Mouse (Mus musculus) adrenal gland, adult 2 months (tissue): ENCODE results near the gene Tma7. TPM values are rescaled to one million over a fixed set of nuclear protein-coding genes. Genes with fewer than 3 reads are reported as not detected.

Source experiments
- DNase-seq: peaks from one replicate; pipeline ENCODE4 v3.0.0; 2021
- long read RNA-seq: library from polyadenylated mRNA; stranded (forward); transcript quantifications from one replicate; pipeline ENCODE4 v2.0.0, GENCODE M21; 2021
- polyA plus RNA-seq: library from polyadenylated mRNA; depleted of rRNA; stranded (reverse); fragments of >200 nt; gene quantifications from 2 replicates; pipeline ENCODE4 v1.2.3, GENCODE M21; 2012; rRNA removed
- total RNA-seq, 2 experiments: library from RNA; stranded (reverse); gene quantifications; 2 replicates each; pipeline ENCODE4 v1.2.3; 2021

The Tma7 gene
- 100 to 1,000 TPM; 393 to 485 TPM for total RNA-seq
- 6.9 and 9.6 TPM in 2 replicates for polyA plus RNA-seq
- long read RNA-seq, transcript Tma7-201 (4 exons, 944 nt), result major isoform, 101 of 105 reads
- long read RNA-seq, partial matches to known transcripts, result 2 of 105 reads
- long read RNA-seq, other reads (novel, unspliced or antisense), result 2 of 105 reads

DNA sequence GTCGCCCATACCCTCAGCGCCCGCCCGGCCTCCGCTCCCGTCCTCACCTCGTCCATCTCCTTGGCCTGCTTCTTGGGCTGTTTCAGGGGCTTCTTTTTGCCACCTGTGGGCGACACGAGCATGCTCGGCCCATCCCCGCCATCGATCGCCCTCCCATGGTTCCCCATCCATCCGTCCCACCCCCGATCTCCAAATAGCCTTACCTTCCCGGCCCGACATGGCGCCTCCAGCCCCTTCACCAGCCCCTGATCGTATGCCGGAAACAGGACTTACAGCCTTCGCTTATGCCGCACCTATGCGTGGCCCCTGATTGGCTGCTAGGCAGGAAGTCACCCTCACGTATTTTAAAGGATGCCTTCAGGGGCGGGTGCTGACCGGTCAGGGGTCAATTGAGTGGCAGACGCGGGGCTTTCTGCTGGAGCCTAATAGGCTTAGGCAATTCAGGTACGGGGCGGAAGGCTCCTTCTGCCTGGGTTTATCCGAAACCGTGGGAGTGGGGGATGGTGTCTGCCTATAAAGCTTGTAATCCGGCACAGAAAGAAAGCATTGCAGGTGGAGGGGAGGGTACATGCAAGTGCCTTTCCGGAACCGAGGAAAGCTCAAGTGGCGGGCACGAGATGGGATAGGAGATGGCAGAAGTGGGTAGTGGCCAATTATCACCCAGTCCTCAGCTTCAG is at the start of gene Tma7, which contains the start of gene Ccdc51:
TSS of gene Tma7 (minus strand) at position 464 of the 677 bp plus-strand sequence.
TSS of gene Ccdc51 (plus strand) at position 370 of the 677 bp plus-strand sequence.
- peak; percentile 93 for DNase-seq

DNA sequence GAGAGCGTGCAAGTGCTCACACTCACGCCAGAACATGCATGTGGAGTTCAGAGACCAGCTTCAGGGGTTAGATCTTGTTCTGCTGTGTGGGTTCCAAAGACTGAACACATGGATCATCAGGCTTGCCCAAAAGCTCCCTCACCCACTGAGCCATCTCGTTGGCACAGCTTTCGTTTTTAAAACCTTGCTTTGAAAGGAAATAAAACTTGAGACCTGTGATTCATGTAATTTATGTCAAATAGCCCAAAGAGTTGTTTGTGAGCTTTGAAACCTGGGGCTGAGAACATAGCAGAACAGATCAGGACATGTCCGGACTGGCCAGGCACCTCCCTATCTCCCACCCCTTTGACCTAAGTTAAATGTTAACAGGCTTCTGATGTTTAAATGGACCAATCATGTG is 47.7 kb upstream of the Tma7 start:
- DNase-seq, result no peak

DNA sequence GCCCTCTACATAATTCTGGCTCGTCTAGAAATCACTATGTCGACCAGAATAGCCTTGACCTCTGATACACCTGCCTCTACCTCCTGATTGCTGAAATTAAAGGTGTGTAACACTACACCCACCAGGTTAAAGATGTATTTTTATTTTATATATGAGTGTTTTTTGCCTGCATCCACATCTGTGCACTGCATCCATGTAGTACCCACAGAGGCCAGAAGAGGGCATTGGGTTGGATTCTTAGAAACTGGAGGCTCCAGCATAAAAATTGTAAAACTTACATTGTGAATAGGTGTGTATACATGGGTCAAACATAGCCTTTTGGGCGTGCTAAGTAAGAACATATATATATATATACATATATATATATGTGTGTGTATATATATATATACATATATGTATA is 45.8 kb upstream of the Tma7 start:
- DNase-seq, result no peak

DNA sequence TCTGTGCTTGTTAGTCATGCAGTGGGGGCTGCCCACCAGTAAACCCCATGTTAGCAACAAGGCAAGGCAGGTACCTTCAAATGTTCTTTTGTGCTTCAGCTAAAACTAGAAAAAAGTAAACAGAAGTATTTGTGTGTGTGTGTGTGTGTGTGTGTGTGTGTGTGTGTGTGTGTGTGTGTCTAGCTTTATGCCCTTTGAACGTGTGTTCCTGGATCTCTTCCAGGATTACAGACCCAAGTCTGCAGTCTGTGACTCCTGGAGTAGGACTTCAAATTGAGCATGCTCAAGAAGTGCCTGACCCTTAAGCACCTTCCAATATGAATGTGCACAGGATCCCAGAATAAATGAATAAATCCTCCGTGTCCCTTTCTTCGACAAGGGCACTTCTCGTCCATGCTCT is 44.7 kb upstream of the Tma7 start:
- no peak for DNase-seq

DNA sequence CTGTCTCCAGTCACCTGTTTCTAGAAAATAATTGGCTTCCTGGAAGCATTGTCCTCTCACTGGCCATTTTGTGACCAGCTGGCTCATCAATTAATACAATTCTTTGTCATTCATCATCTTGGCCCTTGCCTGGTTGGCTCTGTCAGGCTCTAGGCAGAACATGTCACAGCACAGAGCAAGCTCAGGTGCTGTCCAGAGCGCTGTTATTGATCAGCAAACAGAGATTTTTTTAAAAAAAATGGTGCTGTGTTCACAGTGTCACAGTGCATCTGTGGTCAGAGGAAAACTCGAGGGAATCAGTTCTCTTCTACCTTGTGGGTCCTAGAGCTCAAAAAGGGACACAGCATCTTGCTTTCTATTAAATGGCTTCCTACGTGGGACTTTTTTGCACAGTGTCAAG is 43.1 kb upstream of the Tma7 start:
- no peak for DNase-seq

DNA sequence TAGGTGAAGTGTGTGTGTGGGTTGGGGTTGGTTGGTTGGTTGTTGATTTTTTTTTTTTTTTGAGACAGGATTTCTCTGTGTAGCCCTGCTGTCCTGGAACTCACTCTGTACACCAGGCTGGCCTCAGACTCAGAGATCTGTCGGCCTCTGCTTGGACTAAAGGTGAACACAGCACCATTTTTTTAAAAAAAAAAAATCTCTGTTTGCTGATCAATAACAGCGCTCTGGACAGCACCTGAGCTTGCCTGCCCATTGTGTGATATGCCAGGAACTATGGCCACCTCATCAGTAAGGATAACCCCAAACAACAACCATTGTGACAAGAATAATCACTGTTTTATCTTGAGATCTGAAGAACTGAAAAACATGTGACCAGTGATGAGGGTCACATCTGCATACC is 42.7 kb upstream of the Tma7 start:
- DNase-seq, result no peak

DNA sequence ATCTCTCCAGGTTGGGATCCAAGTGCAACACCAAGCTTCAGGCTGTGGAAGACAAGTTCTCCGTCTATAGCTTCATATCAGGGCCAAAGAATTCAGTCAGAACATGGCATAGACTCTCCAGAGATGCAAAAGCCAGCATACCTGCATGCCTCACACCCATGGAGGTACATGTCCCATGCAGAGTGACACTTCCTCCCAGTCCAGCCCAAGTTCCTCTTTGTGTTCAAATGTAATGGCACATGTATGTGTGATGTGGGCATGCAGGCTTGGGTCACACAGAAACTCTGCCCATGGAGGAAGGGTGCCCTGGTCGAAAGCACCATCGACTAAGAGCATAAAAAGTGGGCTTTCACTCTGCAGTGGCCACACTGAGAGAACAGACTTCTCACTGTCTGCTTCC is 41.8 kb upstream of the Tma7 start:
- DNase-seq, result no peak

DNA sequence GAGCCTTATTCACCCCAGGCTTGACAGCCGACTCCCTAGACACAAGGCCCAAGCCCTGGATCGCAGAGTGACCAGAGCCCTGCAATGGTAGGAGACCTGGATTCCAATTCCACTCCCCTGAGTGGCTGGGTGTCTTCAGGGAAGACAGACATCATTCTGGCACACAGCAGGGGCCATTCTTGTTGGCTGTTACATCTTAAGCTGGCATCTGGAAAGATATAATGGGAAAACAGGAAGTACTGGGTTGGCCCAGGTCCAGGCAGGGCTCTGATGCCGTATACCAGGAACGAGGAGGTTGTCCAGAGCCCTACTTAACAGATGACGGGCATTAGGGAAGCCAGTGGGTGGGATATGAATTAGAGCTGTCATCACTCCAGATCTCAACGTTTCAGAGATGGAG is 40.9 kb upstream of the Tma7 start:
- DNase-seq, result no peak

DNA sequence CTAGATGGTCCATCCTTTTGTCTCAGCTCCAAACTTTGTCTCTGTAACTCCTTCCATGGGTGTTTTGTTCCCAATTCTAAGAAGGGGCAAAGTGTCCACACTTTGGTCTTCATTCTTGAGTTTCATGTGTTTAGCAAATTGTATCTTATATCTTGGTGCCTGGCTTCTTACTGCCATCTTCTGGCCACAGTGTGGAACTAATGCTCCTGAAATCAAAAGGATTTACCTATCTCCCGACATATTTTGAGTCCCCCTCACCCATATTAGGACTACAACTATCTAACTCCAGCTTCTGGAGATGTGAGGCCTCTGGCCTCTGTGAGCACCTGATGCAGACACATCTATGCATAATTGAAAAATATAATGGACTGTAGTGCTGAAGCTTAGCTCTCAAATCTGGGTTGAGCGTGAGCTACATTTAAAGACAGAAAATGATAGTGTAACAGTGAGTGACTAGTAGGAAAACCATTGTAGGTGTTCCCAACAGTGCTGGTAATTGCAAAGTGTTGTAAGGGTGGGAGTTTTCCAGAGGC is 40.2 kb upstream of the Tma7 start:
- no peak for DNase-seq

DNA sequence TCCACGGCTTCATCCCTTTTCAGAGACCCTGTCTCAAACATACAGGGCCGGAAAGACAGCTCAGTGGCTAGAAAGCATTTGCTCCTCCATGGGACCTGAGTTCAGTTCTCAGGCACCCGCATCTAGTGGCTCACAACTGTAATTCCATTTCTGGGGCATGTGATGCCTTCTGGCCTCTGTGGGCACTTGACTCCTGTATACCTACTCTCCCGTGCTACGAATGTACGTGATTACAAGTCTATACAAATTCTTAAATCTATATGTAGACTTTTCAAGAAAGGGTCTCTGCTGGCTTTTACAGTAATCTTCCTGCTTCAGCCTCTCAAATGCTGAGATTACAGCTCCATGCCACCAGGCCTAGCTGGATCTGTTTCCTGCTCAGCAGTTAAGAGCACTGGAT is 38.6 kb upstream of the Tma7 start:
- DNase-seq, result peak; percentile 0

DNA sequence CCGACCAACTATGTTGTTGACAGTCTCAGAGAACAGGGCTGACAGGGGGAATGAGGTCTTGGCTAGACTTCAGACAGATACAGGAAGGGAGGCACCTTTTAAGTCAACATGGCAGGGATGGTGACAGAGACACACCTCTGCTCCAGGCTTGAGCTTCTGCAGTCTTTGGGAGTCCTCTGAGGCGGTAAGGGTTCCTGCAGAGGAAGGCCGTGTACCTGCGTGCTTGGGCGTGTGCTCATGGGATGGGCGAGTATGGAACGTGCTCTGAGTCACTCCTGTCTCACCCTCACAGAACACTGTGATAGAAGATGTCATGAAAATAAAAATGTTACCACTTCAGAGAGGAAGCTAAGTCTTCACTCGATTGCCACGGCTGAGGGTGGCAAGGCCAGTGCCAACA is 37.2 kb upstream of the Tma7 start:
- DNase-seq, result no peak

DNA sequence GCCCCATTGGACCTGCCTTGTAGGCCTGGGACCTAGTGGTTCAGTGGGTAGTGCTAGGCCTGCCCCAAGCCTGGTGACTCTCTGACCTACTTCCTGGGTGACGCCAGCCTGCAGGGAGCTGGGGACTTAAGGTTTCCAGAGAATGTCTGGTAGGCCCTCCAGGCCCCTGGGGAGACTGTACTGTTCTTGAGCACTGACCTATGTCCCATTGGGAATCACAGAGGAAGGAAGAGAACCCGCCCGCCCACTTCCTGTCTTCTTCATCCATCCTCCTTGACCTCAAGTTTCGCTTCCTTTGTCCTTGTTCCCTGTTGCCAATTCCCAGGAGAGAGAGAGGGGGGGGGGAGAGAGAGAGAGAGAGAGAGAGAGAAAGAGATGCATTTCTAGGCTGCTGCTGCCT is 35.7 kb upstream of the Tma7 start:
- DNase-seq, result no peak

DNA sequence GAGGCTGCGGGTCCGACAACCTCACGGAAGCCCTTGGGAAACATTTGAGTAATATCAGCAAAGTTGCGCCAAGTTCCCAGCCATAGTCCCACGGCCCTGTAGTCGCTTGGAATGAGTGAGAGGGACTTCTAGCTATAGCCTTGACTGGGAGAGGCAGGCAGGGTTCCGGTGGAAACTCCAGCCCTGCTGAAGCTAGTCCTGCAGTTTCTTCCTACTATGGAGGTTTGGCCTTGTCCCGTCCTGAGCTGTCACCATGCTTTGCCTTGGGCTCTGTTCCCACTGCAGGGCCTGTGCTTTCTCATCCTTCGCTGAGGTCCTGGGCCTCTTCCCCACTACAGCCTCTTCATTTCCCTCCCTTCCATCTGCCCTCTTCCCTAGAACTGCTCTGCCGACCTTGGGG is 33.8 kb upstream of the Tma7 start:
- peak; percentile 88 for DNase-seq

DNA sequence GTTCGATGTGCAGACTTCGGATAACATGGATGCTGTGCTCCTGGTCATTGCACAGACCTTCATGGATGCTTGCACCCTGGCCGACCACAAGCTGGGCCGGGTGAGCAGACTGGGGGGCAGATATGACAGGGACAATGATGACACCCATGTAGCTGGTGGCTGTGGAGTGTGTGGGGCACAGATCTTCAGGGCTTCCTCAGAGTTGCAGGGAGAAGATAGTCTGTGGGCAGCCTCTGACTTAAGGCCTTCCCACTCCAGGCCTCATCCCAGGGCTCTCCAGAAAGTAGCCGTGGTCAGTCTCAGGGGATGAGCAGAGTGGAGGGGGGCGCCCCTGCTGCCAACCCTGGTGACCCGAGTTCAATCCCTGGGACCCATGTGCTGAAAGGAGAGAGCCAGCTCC is 32.5 kb upstream of the Tma7 start:
- peak; percentile 10 for DNase-seq

DNA sequence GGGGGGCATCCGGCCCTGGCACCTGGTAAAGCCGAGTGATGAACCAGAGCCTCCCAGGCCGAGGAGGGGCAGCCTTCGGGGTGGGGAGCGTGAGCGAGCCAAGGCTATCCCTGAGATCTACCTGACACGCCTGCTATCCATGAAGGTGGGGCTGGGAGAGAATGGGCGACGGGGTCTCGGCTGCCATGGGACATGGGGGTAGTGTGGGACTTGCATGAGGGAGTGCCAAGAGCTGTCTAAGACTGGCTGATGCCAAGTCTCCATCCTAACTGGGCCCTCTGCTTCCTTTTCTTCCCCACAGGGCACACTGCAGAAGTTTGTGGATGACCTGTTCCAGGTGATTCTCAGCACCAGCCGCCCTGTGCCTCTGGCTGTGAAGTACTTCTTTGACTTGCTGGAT is 31.9 kb upstream of the Tma7 start:
- DNase-seq, result no peak

DNA sequence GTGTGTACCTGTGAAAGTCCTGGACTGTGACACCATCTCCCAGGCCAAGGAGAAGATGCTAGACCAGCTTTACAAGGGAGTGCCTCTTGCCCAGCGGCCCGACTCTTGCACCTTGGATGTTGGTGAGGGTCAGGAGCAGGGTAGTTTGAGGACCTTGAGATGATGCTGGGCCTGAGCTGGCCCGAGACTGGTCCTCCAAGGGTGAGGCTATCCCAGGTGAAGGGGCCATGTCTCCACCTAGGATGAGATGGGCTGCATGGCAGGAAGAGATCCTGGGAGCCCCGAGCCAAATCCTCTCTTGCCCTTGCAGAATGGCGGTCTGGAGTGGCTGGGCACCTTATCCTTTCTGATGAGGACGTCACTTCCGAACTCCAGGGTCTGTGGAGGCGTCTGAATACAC is 30.9 kb upstream of the Tma7 start:
- peak; percentile 3 for DNase-seq

DNA sequence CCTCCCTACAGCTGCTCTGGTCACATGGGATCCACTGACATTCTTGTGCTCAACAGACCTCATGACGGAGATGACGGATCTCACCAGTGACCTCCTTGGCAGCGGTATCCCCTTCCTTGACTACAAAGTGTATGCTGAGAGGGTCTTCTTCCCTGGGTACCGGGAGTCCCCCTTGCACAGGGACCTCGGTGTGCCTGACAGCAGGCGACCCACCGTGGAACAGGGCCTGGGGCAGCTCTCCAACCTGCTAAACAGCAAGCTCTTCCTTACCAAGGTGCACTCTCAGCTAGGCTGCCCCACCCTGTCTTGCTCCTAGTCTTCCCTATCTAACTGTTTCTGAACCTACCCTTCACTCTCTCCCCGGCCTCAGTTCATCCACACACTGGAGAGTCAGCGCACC is 29.2 kb upstream of the Tma7 start:
- peak; percentile 1 for DNase-seq

DNA sequence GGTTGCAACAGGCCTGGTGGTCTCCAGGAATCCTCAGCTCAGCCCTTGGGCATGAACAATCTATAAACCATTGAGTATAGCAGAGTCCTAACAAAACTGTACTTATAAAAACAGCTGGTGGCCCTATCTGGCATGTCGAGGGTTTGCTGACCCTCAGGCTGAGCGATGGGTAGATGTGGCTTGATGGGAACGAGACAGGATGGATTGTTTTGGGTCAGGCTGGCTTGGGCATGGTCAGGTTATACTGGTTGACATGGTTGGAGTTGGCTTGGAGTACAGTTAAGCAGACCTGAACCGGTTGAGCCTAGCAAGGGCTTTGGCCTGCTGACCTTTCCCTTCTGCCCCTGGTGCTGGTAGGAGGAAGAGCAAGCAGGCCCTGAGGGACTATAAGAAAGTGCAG is 28.7 kb upstream of the Tma7 start:
- peak; percentile 1 for DNase-seq

DNA sequence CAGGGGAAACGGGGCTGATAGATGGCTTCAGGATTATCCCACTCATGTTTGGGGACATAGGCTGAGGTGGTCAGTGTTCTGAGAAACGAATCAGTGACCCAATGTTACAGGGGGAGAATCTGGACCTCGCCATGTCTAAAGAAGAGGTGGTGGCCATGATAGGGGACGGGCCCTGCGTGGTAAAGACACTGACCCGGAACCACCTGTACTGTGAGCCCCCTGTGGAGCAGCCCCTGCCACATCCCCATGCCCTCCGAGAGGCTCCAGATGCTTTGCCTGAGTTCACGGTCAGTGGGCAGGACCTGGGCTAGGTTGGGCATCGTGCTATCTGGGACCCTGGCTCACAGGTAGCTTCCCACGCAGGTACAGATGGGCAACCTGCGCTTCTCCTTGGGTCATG is 27.9 kb upstream of the Tma7 start:
- DNase-seq, result no peak

DNA sequence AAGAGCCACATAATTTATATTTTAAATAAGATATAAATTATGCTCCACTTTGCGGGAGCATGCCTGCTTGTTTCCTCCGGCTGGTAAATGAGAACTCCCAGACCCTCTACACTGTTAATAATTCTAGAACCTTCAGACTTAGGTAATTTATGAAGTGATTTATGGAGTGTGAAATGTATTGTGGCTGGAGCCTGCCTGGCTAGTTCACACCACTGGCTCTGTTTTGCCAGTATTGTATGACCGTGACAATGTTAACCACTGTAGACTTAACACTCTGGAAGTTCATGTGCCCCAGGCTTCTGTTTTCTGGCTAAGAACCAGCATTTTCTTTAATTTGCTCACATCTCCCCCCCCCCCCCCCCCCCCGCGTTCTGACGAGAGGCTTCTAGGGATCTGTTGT is 25.0 kb upstream of the Tma7 start:
- DNase-seq, result no peak

DNA sequence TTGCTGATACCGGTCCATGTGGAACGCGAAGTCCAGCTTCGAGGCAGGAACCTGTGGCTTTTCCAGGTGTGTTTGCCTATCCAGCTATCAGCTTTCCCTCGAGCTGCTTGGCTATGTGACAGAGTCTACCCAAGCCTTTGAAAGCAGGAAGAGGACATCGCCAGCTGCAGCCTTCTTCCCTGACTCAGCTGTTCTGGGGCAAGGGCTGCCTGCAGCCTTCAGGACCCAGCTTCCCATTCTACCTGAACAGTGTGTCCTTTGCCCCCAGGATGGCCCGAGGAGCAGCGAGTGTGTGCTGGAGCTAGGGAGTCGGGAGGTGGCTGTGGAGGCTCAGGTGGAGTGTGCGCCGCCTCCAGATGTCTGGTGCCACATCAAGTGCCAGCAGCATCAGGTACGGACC is 23.3 kb upstream of the Tma7 start:
- no peak for DNase-seq

DNA sequence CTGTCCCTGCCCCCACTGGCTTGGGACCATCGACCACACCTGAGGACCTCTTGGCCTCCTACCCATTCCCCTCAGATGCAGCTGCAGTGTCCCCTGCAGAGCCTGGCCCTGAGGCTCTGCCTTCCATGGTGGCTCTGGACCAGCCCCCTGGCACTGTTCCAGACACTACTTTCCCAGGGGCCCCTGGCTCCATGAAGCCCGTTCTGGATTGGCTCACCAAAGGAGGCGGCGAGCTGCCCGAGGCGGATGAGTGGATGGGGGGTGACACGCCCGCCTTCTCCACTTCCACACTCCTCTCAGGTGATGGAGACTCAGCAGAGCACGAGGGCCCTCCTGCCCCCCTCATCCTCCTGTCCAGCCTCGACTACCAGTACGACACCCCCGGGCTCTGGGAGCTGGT is 22.6 kb upstream of the Tma7 start:
- peak; percentile 87 for DNase-seq

DNA sequence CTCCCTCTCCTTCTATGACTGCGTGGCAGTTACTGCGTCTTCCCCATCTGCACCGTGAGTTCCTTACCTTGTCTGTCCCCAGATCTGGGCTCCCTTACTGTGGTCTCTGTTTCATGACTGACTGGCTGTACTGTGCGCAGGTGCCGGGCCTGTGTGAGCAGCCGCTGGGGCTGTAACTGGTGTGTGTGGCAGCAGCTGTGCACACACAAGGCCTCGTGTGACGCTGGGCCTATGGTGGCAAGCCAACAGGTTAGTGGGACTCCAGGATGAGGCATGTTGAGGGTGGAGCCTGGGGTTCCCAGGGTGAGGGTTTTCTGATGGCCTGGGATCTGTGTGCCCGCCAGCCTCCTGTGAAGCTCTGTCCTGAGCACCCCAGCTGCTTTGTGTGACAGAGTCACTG is 21.7 kb upstream of the Tma7 start:
- peak; percentile 70 for DNase-seq

DNA sequence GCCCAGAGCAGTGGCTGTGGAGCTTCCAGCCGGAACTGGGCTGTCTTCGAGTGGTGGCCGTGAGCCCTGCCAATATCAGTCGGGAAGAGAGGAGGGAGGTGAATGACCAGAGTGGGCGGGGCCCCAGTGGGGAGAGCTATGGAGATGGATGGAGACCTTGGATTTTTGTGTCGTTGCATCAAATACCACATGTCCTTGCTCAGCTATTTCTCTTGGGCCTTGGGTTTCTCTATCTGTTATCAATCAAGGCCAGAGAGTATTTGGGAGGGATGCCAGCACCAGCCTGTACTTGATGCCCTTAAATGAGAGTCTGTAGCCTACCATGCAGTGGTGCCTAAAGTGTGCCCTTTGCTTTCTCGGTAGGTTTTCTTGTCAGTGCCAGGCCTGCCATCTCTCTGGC is 20.9 kb upstream of the Tma7 start:
- DNase-seq, result peak; percentile 96
